ENCODE assay signal across 9 mouse cellular contexts in the genomic region with DNA sequence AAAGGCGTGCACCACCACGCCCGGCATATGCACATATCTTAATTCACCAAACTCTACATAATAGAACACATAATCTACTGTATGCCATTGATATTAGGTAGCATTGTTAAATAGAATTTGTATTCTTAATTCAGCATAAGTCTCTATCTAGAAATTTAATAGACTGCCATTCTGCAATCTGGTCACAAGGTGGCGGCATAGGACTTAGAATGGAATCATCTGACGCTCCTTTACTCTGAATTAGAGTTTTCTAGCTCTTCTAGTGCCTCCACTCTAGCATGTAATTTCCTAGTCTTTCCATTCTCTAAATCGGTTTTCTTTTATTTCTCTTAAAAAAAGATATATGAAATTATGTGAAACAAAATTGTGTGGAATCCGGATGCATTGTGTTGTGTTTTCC. TPM values are rescaled to one million over a fixed set of nuclear protein-coding genes. Genes with fewer than 3 reads are reported as not detected.
DNase-seq lines count a peak whose midpoint lies in the region; ATAC-seq lines count a peak whose summit lies in the region.
"Had no signal": no experiment of that assay in that cellular context is flagged by ENCODE, and none has a peak within 500 bp of the region (broad histone marks: within the 10 kb centered on the region; RNA-seq: fewer than 3 reads in every experiment).

No protein-coding gene starts in this region.

- H3K27me3 ChIP-seq in midbrain, embryonic 15.5 days (replicated peaks) = 0 out of 2 replicates have a peak, but pooled peaks cover 2% of the 10 kb centered on the region

- ATAC-seq in midbrain, embryonic 15.5 days (replicated peaks) = peak; percentile 42; the same call in 1 of the 2 replicates

- 2% methylated on average over 7 of the region's 7 CpGs for WGBS in midbrain, embryonic 15.5 days

- no peak overlapping the region for H3K4me3 ChIP-seq in midbrain, embryonic 15.5 days
- H3K4me3 ChIP-seq: liver, embryonic 15.5 days had no signal

- H3K9me3 ChIP-seq in midbrain, embryonic 15.5 days = no peaks in the 10 kb centered on the region
- H3K9me3 ChIP-seq: liver, embryonic 15.5 days had no signal

- no peaks in the 10 kb centered on the region for H3K4me1 ChIP-seq in midbrain, embryonic 15.5 days
- H3K4me1 ChIP-seq: liver, embryonic 15.5 days had no signal

- no peak overlapping the region for H3K4me2 ChIP-seq in midbrain, embryonic 15.5 days
- H3K4me2 ChIP-seq: liver, embryonic 15.5 days had no signal

- H3K9ac ChIP-seq in midbrain, embryonic 15.5 days = no peak overlapping the region
- H3K9ac ChIP-seq: liver, embryonic 15.5 days had no signal

- no peak overlapping the region for H3K27ac ChIP-seq in midbrain, embryonic 15.5 days
- H3K27ac ChIP-seq: liver, embryonic 15.5 days had no signal

- H3K36me3 ChIP-seq in midbrain, embryonic 15.5 days (replicated peaks) = no peaks in the 10 kb centered on the region
- H3K36me3 ChIP-seq: liver, embryonic 15.5 days had no signal

- peak; percentile 27 for DNase-seq in gastrocnemius, postnatal 14 days
- DNase-seq in gastrocnemius, postnatal 36 days = no peak
- DNase-seq in urinary bladder, postnatal 14 days (ENCODE audit: low spot score) = peak; percentile 45
- DNase-seq in urinary bladder, adult 2 months (ENCODE audit: low spot score) = no peak
- DNase-seq in cerebellum, postnatal 10 days = peak; percentile 74 to 75
- peak; percentile 56 for DNase-seq in hindlimb bud, embryonic 11.5 days (ENCODE audit: extremely low spot score, low read depth, low spot score)
- DNase-seq in left cerebral cortex, postnatal 4 days = no peak

- intact Hi-C loops in gastrocnemius, postnatal 14 days (cut with DNase I; ENCODE audit: low total_unique reads) = loop anchor here (2.0 to 5.0 kb wide), 2 partner anchors 79 to 216 kb away; no protein-coding TSS in a partner anchor
- intact Hi-C loops in gastrocnemius, postnatal 36 days (cut with DNase I) = loop anchor here (2.0 to 5.0 kb wide), 2 partner anchors 79 to 221 kb away; no protein-coding TSS in a partner anchor
- intact Hi-C loops in left cerebral cortex, postnatal 4 days (cut with DNase I) = loop anchor here (10.0 kb wide), 1 partner anchor 83 kb away; the partner anchor contains the start of gene Ccdc194

RNA-seq across cellular contexts. Expression of gene Abhd8, which starts 22.1 kb away (rescaled TPM):
- total RNA-seq in gastrocnemius, postnatal 14 days (2021) = 10 to 100 TPM; 22.8 to 27.6 TPM
- 10 to 100 TPM; 19.3 to 26.9 TPM for total RNA-seq in gastrocnemius, postnatal 36 days (2021)
- 43.8 and 49.5 TPM in 2 replicates for polyA plus RNA-seq in urinary bladder, adult 2 months (2012; rRNA removed)
- polyA plus RNA-seq in midbrain, embryonic 15.5 days (2015; fragmentation: Nextera tagmentation; extraction: Ambion mirVana) = 188 and 206 TPM in 2 replicates
- 100 to 1,000 TPM; 113 to 121 TPM for total RNA-seq in left cerebral cortex, postnatal 4 days (2021)

RNA-seq across cellular contexts. Expression of gene Mrpl34, which starts 23.4 kb away (rescaled TPM):
- total RNA-seq in gastrocnemius, postnatal 14 days (2021) = 10 to 100 TPM; 44.0 to 45.2 TPM
- 10 to 100 TPM; 66.7 to 67.1 TPM for total RNA-seq in gastrocnemius, postnatal 36 days (2021)
- polyA plus RNA-seq in urinary bladder, adult 2 months (2012; rRNA removed) = 38.5 and 45.3 TPM in 2 replicates
- polyA plus RNA-seq in midbrain, embryonic 15.5 days (2015; fragmentation: Nextera tagmentation; extraction: Ambion mirVana) = 173 and 174 TPM in 2 replicates
- total RNA-seq in left cerebral cortex, postnatal 4 days (2021) = 10 to 100 TPM; 71.3 to 73.7 TPM

RNA-seq across cellular contexts. Expression of gene Dda1, which starts 27.6 kb away (rescaled TPM):
- total RNA-seq in gastrocnemius, postnatal 14 days (2021) = 10 to 100 TPM; 28.3 to 31.8 TPM
- 10 to 100 TPM; 20.4 to 27.6 TPM for total RNA-seq in gastrocnemius, postnatal 36 days (2021)
- polyA plus RNA-seq in urinary bladder, adult 2 months (2012; rRNA removed) = 56.7 and 67.3 TPM in 2 replicates
- 240 and 242 TPM in 2 replicates for polyA plus RNA-seq in midbrain, embryonic 15.5 days (2015; fragmentation: Nextera tagmentation; extraction: Ambion mirVana)
- 100 to 1,000 TPM; 135 to 139 TPM for total RNA-seq in left cerebral cortex, postnatal 4 days (2021)

RNA-seq across cellular contexts. Expression of gene Ankle1, which starts 35.6 kb away (rescaled TPM):
- total RNA-seq in gastrocnemius, postnatal 14 days (2021) = under 1 TPM; 0.78 to 0.86 TPM
- under 1 TPM; 0.12 to 0.46 TPM for total RNA-seq in gastrocnemius, postnatal 36 days (2021)
- 1.9 and 2.6 TPM in 2 replicates for polyA plus RNA-seq in urinary bladder, adult 2 months (2012; rRNA removed)
- polyA plus RNA-seq in midbrain, embryonic 15.5 days (2015; fragmentation: Nextera tagmentation; extraction: Ambion mirVana) = 6.5 and 6.7 TPM in 2 replicates
- 1 to 10 TPM; 2.3 to 3.2 TPM for total RNA-seq in left cerebral cortex, postnatal 4 days (2021)

RNA-seq across cellular contexts. Expression of gene Ano8, which starts 44.4 kb away (rescaled TPM):
- total RNA-seq in gastrocnemius, postnatal 14 days (2021) = 10 to 100 TPM; 14.4 to 16.2 TPM
- total RNA-seq in gastrocnemius, postnatal 36 days (2021) = 10 to 100 TPM; 13.8 to 16.0 TPM
- polyA plus RNA-seq in urinary bladder, adult 2 months (2012; rRNA removed) = 22.1 and 23.9 TPM in 2 replicates
- 9.6 and 10.9 TPM in 2 replicates for polyA plus RNA-seq in midbrain, embryonic 15.5 days (2015; fragmentation: Nextera tagmentation; extraction: Ambion mirVana)
- 10 to 100 TPM; 88.0 to 91.9 TPM for total RNA-seq in left cerebral cortex, postnatal 4 days (2021)

Comparison
In these comparisons a context has a peak if more than half of its experiments do, and no peak if none do; other contexts are left out.
1. DNase-seq: peak in gastrocnemius, postnatal 14 days (single experiment), urinary bladder, postnatal 14 days (single experiment), cerebellum, postnatal 10 days (2 of 2) and hindlimb bud, embryonic 11.5 days (single experiment); none in gastrocnemius, postnatal 36 days (0 of 2), urinary bladder, adult 2 months (single experiment) and left cerebral cortex, postnatal 4 days (single experiment).
2. RNA of gene Dda1, which starts 27.6 kb away (total RNA-seq): 135 to 139 TPM in left cerebral cortex, postnatal 4 days; 28.3 to 31.8 TPM in gastrocnemius, postnatal 14 days and 20.4 to 27.6 TPM in gastrocnemius, postnatal 36 days; every median in the first group is over 4 times any median in the second.